Mouse (Mus musculus) hindbrain, embryonic 16.5 days (tissue): ENCODE data around the gene Tex29. TPM values are rescaled to one million over a fixed set of nuclear protein-coding genes. Genes with fewer than 3 reads are reported as not detected.
A peak's percentile ranks its signal among the peaks of the same experiment; 100 is the strongest.

ENCODE experiments used
- ATAC-seq: fragments of 200-750 bp; cut with Nextera tagmentation; 2 replicates; pipeline ENCODE4 v1.8.0; 2017; ENCODE audit warnings: moderate TSS enrichment, moderate library complexity
- H3K27ac ChIP-seq: fragments of 300-500 bp; sonication (generic); 2 replicates; pipeline ENCODE4 v1.5.1; 2014; ENCODE audit warnings: low read depth, mild to moderate bottlenecking, control low read depth, low read length, moderate library complexity
- H3K27me3 ChIP-seq: fragments of 300-500 bp; sonication (generic); replicated peaks from 2 replicates; pipeline ENCODE4 v1.6.1; 2014; ENCODE audit warnings: low read length; ENCODE audit not compliant: control insufficient read depth, insufficient read depth
- H3K36me3 ChIP-seq: fragments of 300-500 bp; sonication (generic); 2 replicates; pipeline ENCODE4 v1.6.1; 2014; ENCODE audit warnings: mild to moderate bottlenecking, low read length, moderate library complexity, mixed read lengths; ENCODE audit not compliant: control insufficient read depth, insufficient read depth
- H3K4me1 ChIP-seq: fragments of 300-500 bp; sonication (generic); 2 replicates; pipeline ENCODE4 v1.6.1; 2014; ENCODE audit warnings: low read depth, low read length; ENCODE audit not compliant: control insufficient read depth, insufficient read depth
- H3K4me2 ChIP-seq: fragments of 300-500 bp; sonication (generic); 2 replicates; pipeline ENCODE4 v1.6.1; 2014; ENCODE audit warnings: mild to moderate bottlenecking, low read length, control low read depth, moderate library complexity
- H3K4me3 ChIP-seq: fragments of 300-500 bp; sonication (generic); 2 replicates; pipeline ENCODE4 v1.5.1; 2014; ENCODE audit warnings: mild to moderate bottlenecking, low read length, control low read depth, moderate library complexity
- H3K9ac ChIP-seq: fragments of 300-500 bp; sonication (generic); 2 replicates; pipeline ENCODE4 v1.6.1; 2014; ENCODE audit warnings: low read depth, mild to moderate bottlenecking, control low read depth, low read length, moderate library complexity
- H3K9me3 ChIP-seq: fragments of 300-500 bp; sonication (generic); 2 replicates; pipeline ENCODE4 v1.6.1; 2014; ENCODE audit warnings: mild to moderate bottlenecking, low read length, moderate library complexity; ENCODE audit not compliant: control insufficient read depth
- WGBS: fragments of 180-500 bp; shearing (Covaris S2); extraction: QIAGEN DNeasy Blood & Tissue Kit; methylation state at CpG from one replicate; pipeline ENCODE4 v1.1.7; 2014; 5-methylcytosine and 5-hydroxymethylcytosine counted together
- polyA plus RNA-seq: library from polyadenylated mRNA; unstranded; fragments of >200 nt; fragmentation: Nextera tagmentation; extraction: Ambion mirVana; gene quantifications from 2 replicates; pipeline ENCODE4 v1.2.1, GENCODE M21; 2015

The Tex29 gene
- polyA plus RNA-seq, 1 experiment from 2014 or later, result 0.26 TPM

- no peak overlapping the region for H3K4me2 ChIP-seq
- peaks cover 12% of the 10 kb centered on the region for H3K4me1 ChIP-seq
- H3K9ac ChIP-seq, result no peak overlapping the region
- peak; percentile 53 for ATAC-seq
- 80% methylated on average over 2 of the region's 2 CpGs for WGBS
- H3K27ac ChIP-seq, result peak overlapping the region; percentile 79
- H3K36me3 ChIP-seq, result peaks cover 3% of the 10 kb centered on the region; the same call in 1 of the 2 replicates
- no peaks in the 10 kb centered on the region for H3K27me3 ChIP-seq
- peaks cover 3% of the 10 kb centered on the region for H3K9me3 ChIP-seq
- H3K4me3 ChIP-seq, result no peak overlapping the region
Measured at GRCm38 (mm10) chr8:11886824-11887223, 46.5 kb downstream of the Tex29 start.

- ATAC-seq, result peak; percentile 48; the same call in 1 of the 2 replicates
- Histone ChIP-seq H3K27me3 (no peaks in the 10 kb centered on the region), H3K4me2 (no peak overlapping the region), H3K4me1 (peaks cover 12% of the 10 kb centered on the region), H3K9me3 (no peaks in the 10 kb centered on the region), H3K4me3 (no peak overlapping the region), H3K27ac (no peak overlapping the region; the same call in 1 of the 2 replicates), H3K36me3 (no peaks in the 10 kb centered on the region), H3K9ac (no peak overlapping the region; the same call in 1 of the 2 replicates)
- 25% methylated on average over 7 of the region's 7 CpGs for WGBS
Measured at GRCm38 (mm10) chr8:11889156-11890018, 49.1 kb downstream of the Tex29 start.

GRCm38 (mm10) chr8:11892756-11893155, 52.5 kb downstream of the Tex29 start:
- Histone ChIP-seq H3K27me3 (no peaks in the 10 kb centered on the region), H3K4me1 (peaks cover 2% of the 10 kb centered on the region; the same call in 1 of the 2 replicates), H3K9me3 (no peaks in the 10 kb centered on the region), H3K9ac (no peak overlapping the region), H3K4me3 (no peak overlapping the region), H3K27ac (no peak overlapping the region), H3K36me3 (no peaks in the 10 kb centered on the region), H3K4me2 (no peak overlapping the region)
- 84% methylated on average over 2 of the region's 2 CpGs for WGBS
- no peak for ATAC-seq

GRCm38 (mm10) chr8:11896022-11896662, 55.9 kb downstream of the Tex29 start:
- H3K4me1 ChIP-seq, result no peaks in the 10 kb centered on the region; the same call in 1 of the 2 replicates
- 0 out of 2 replicates have a peak, but pooled peaks have one; percentile 17 for ATAC-seq
- no peak overlapping the region for H3K4me3 ChIP-seq
- no peaks in the 10 kb centered on the region for H3K27me3 ChIP-seq
- H3K27ac ChIP-seq, result no peak overlapping the region
- H3K36me3 ChIP-seq, result no peaks in the 10 kb centered on the region
- WGBS, result 33% methylated on average over 13 of the region's 13 CpGs
- no peak overlapping the region for H3K9ac ChIP-seq
- H3K4me2 ChIP-seq, result no peak overlapping the region
- H3K9me3 ChIP-seq, result no peaks in the 10 kb centered on the region

GRCm38 (mm10) chr8:11896677-11897076, 56.4 kb downstream of the Tex29 start:
- Histone ChIP-seq H3K4me1 (no peaks in the 10 kb centered on the region; the same call in 1 of the 2 replicates), H3K4me3 (no peak overlapping the region), H3K9me3 (no peaks in the 10 kb centered on the region), H3K4me2 (no peak overlapping the region), H3K9ac (no peak overlapping the region), H3K36me3 (no peaks in the 10 kb centered on the region), H3K27ac (no peak overlapping the region), H3K27me3 (no peaks in the 10 kb centered on the region)
- 26% methylated on average over 10 of the region's 10 CpGs for WGBS
- peak; percentile 20; the same call in 1 of the 2 replicates for ATAC-seq

- Histone ChIP-seq H3K27me3 (no peaks in the 10 kb centered on the region), H3K4me3 (no peak overlapping the region), H3K9me3 (no peaks in the 10 kb centered on the region), H3K4me2 (no peak overlapping the region), H3K27ac (no peak overlapping the region), H3K9ac (no peak overlapping the region), H3K36me3 (no peaks in the 10 kb centered on the region), H3K4me1 (no peaks in the 10 kb centered on the region; the same call in 1 of the 2 replicates)
- no peak for ATAC-seq
- WGBS, result 88% methylated on average over 1 of the region's 1 CpGs
Measured at GRCm38 (mm10) chr8:11898814-11899213, 58.5 kb downstream of the Tex29 start.

Other genes starting within 250 kb of the Tex29 start
- gene Ankrd10, start 204.7 kb upstream of the Tex29 start, polyA plus RNA-seq, result 71.4 and 80.5 TPM in 2 replicates
- gene 1700016D06Rik, start 139.4 kb upstream of the Tex29 start, polyA plus RNA-seq, result 0.22 TPM in 1 of 2 replicates, not detected in the other
- gene Arhgef7, start 112.8 kb upstream of the Tex29 start, polyA plus RNA-seq, result 57.4 and 68.5 TPM in 2 replicates